Mouse (Mus musculus): ENCODE results near the gene Cfap36.

Gene Cfap36

DNA sequence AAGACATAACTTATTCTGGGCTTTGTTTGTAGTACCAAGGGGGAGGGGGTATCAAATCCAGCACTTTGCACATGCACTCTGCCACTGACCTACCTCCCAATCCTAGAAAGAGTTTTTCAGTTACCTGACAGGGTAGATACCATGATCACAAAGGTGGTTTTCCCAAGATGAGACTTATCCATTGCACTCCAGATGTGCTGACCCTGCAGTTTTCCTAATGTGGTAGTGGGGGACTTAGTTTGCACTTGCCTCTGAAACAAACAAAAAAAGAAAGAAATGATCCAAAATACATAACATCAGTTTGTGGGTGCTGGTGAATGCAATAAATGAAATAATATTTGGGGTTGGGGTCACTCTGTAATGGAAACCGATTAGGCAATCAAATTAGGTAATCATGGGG lies 67.9 kb downstream of the Cfap36 start:
- DNase-seq: no peak

DNA sequence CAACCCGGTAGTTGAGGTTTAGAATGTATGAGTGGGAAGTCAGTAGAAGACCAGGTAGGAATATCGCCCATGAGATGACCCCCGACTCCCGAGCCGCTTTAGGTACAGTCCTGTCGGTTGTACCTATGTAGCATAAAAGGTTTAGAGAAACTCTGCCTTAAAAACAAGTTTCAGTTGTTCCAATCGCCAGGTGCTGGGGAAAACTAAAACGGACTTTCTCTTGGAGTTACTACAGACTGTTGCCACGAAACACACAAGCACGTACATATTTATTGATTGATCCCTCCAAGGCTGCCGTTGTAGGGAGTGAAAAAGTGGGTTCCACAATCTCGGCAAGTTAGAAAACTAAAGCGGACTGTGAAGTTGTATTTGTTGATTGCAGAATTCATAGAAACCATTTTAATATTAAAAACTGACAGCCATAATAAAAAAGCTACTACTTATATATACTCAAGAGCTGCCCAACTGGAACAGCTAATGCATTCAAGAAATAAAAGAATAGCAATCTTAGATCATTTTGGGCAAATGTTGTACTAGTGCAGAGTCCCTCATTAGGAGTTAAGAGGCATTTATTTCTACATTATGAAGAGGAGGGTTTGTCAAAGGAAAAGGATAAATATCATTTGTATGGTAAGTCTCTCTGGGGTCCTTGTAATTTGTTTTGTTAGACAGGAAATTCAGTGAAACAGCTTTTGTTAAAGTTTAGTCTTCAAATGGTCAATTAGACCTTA lies 73.3 kb downstream of the Cfap36 start:
- no peak for DNase-seq

DNA sequence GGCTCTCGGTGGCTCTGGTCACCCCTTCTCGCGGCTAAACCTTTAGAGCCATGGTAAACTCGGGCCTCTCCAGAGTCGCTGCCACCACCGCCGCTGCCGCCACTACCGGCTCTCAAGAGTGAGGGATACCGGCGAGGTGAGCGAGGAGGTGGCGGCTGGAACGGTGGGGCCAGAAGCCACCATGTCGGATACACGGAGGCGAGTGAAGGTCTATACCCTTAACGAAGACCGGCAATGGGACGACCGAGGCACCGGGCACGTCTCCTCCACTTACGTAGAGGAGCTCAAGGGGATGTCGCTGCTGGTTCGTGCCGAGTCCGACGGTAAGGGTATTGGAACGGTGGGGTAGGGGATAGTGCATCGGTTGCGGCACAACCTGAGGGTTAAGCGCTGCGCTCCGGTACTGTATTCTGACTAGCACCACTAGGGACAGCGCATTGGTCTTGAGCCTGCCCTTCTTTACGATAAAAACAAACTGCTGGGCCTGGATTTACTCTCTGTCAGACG lies 74.0 kb downstream of the Cfap36 start:
- peak in 1 of 2 experiments; percentile 58 for DNase-seq

DNA sequence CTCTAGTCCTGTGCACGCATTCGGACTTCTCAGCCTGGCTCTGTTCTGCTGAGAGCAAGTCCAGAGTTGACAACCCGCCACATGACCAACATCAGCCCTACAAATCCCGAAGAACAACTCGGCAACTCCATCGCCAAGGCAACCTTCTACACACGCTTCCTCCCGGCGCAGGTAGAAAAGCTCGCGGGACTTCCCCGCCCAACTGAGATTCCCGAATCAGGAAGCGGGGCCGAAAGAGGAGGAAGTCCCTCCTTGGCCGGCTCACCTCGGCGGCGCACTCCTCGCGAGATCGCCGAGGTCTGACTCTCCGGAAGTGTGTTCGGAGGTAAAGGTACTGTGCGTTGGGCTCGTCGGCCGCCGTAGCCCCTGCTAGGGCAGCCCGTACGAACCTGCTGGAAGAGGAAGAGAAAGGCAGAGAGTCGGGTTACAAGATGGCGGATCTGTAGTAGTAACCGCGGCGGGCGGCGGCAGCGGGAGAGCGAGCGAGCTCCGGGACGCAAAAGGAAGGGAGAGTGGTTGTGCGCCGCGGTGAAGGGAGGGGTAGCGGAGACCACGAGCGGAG lies 74.6 kb downstream of the Cfap36 start, which contains the start of gene Ppp4r3b:
Gene Ppp4r3b, plus strand, starts transcription at position 328 of the 562 bp plus-strand sequence.
- DNase-seq: peak; percentile 92 to 97

DNA sequence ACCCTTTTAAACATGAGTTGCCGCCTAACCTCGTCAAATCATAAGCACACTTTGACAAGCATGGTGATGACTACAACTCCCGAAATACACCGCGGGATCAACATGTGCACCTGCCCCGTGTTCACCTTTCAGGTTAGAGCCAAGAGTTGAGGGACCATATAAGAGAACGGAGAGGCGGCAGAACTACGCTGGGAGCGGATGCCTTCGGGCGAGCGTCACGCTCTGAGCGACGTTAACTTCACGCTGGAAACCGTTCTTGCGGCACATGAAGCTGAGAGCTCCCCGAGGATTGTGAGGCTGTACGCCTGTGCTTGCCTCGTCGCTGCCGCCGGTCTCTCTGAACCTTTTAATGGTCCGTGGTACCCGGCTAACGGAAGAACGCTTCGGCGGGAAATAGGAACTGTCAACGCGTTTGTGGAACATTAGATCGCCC lies 75.2 kb downstream of the Cfap36 start:
- DNase-seq: peak; percentile 35 to 54

All from spleen, adult 18-20 months (tissue).